Mouse (Mus musculus) embryonic fibroblast, embryonic 13.5 days (primary cell): ENCODE results near the gene Prodh2.
"Not testable (repeated sequence)": the region's sequence is repeated elsewhere in the genome, so short reads cannot be mapped to it uniquely, and the experiment has no call there.

Experiments
- CTCF ChIP-seq: IDR thresholded peaks from 2 replicates; pipeline ENCODE4 v1.5.1; 2011; ENCODE audit warnings: mild to moderate bottlenecking, control low read depth, low read length, moderate library complexity, borderline replicate concordance; ENCODE audit not compliant: insufficient read depth
- POLR2A ChIP-seq: IDR thresholded peaks from 2 replicates; pipeline ENCODE4 v1.6.1; 2011; ENCODE audit warnings: low read depth, mild to moderate bottlenecking, control low read depth, low read length, moderate library complexity

GRCm38 (mm10) chr7:30495506-30496042, 2.2 kb downstream of the Prodh2 start:
- not testable (repeated sequence) for TF ChIP-seq POLR2A, CTCF
